Comparison of ENCODE assay signal across 10 mouse cellular contexts in genomic region chr2:106972851-106973250, GRCm38 (mm10). TPM values are rescaled to one million over a fixed set of nuclear protein-coding genes. Genes with fewer than 3 reads are reported as not detected.
DNase-seq lines count a peak whose midpoint lies in the region; ATAC-seq and TF ChIP-seq lines count a peak whose summit lies in the region.
"Had no signal": no experiment of that assay in that cellular context is flagged by ENCODE, and none has a peak within 500 bp of the region (broad histone marks: within the 10 kb centered on the region; RNA-seq: fewer than 3 reads in every experiment).

No protein-coding gene starts in this region.

- H3K9me3 ChIP-seq in intestine, embryonic 15.5 days: no peaks in the 10 kb centered on the region
- H3K9me3 ChIP-seq in intestine, embryonic 16.5 days (ENCODE audit: control insufficient read depth, low read length): no peaks in the 10 kb centered on the region
- H3K9me3 ChIP-seq in G1E (replicated peaks): no peaks in the 10 kb centered on the region
- no peaks in the 10 kb centered on the region for H3K9me3 ChIP-seq in embryonic facial prominence, embryonic 14.5 days (ENCODE audit: control insufficient read depth, low read length)
- H3K9me3 ChIP-seq in liver, postnatal 0 days (ENCODE audit: low read length): no peaks in the 10 kb centered on the region

- TF ChIP-seq EP300 in liver, postnatal 0 days (IDR thresholded peaks at IDR 0.05; ENCODE audit: low read depth): no peak

- 0 out of 2 replicates have a peak, but pooled peaks cover 2% of the 10 kb centered on the region for H3K36me3 ChIP-seq in intestine, embryonic 15.5 days
- H3K36me3 ChIP-seq in intestine, embryonic 16.5 days (ENCODE audit: control insufficient read depth, insufficient read depth, low read length): no peaks in the 10 kb centered on the region
- H3K36me3 ChIP-seq in G1E (replicated peaks): peaks cover 42% of the 10 kb centered on the region
- H3K36me3 ChIP-seq in embryonic facial prominence, embryonic 14.5 days (ENCODE audit: control insufficient read depth, insufficient read depth, low read length): peaks cover 13% of the 10 kb centered on the region
- peaks cover 11% of the 10 kb centered on the region; the same call in 1 of the 2 replicates for H3K36me3 ChIP-seq in liver, postnatal 0 days (replicated peaks; ENCODE audit: insufficient read depth, low read length)
- H3K36me3 ChIP-seq in thymus, adult 2 months (ENCODE audit: control insufficient read depth, insufficient read depth, low read length): 0 out of 2 replicates have a peak, but pooled peaks cover 10% of the 10 kb centered on the region

- peak overlapping the region; percentile 79 for H3K4me2 ChIP-seq in intestine, embryonic 15.5 days (replicated peaks)
- H3K4me2 ChIP-seq in intestine, embryonic 16.5 days (ENCODE audit: low read depth, low read length): no peak overlapping the region
- H3K4me2 ChIP-seq in embryonic facial prominence, embryonic 14.5 days (ENCODE audit: low read depth, low read length): peak overlapping the region; percentile 57; the same call in 1 of the 2 replicates
- H3K4me2 ChIP-seq in liver, postnatal 0 days (ENCODE audit: low read depth, low read length): peak overlapping the region; percentile 79

- no peak for TF ChIP-seq POLR2A in thymus, adult 2 months (IDR thresholded peaks at IDR 0.05; ENCODE audit: control insufficient read depth, extremely low read depth, insufficient read depth, low read length, poor library complexity)

- ATAC-seq in intestine, embryonic 15.5 days: no peak
- ATAC-seq in intestine, embryonic 16.5 days: no peak
- ATAC-seq in G1E (ENCODE audit: extremely low read depth, insufficient number of reproducible peaks, low FRiP score, poor library complexity, severe bottlenecking): no peak
- ATAC-seq in embryonic facial prominence, embryonic 14.5 days (ENCODE audit: low read depth): no peak
- no peak for ATAC-seq in liver, postnatal 0 days

- no peak for DNase-seq in G1E (ENCODE audit: low spot score)
- DNase-seq in embryonic facial prominence, embryonic 14.5 days (ENCODE audit: low spot score): no peak
- no peak for DNase-seq in liver, postnatal 0 days
- DNase-seq in thymus, adult 2 months: no peak
- DNase-seq in cerebellum, adult 11 months: no peak
- DNase-seq in right cerebral cortex, postnatal 4 days: no peak
- DNase-seq: cerebellum, adult 18-20 months; kidney, adult 8-10 months had no signal

- no peak overlapping the region for H3K9ac ChIP-seq in intestine, embryonic 15.5 days
- H3K9ac ChIP-seq in intestine, embryonic 16.5 days (ENCODE audit: low read depth, low read length): no peak overlapping the region
- no peak overlapping the region for H3K9ac ChIP-seq in embryonic facial prominence, embryonic 14.5 days (ENCODE audit: low read depth, low read length)
- H3K9ac ChIP-seq in liver, postnatal 0 days (replicated peaks): no peak overlapping the region

- no peak for TF ChIP-seq CTCF in G1E (IDR thresholded peaks at IDR 0.05; ENCODE audit: low read depth, low read length)
- TF ChIP-seq CTCF in liver, postnatal 0 days (IDR thresholded peaks at IDR 0.05; ENCODE audit: low read depth): no peak
- no peak for TF ChIP-seq CTCF in thymus, adult 2 months (IDR thresholded peaks at IDR 0.05; ENCODE audit: borderline replicate concordance, control insufficient read depth, extremely low read depth, insufficient read depth, low read length, poor library complexity)

- 90% methylated on average over 6 of the region's 6 CpGs for WGBS in intestine, embryonic 15.5 days
- WGBS in intestine, embryonic 16.5 days: 97% methylated on average over 6 of the region's 6 CpGs
- WGBS in embryonic facial prominence, embryonic 14.5 days: 92% methylated on average over 6 of the region's 6 CpGs
- 73% methylated on average over 6 of the region's 6 CpGs for WGBS in liver, postnatal 0 days (ENCODE audit: insufficient replicate concordance)
- 95% methylated on average over 6 of the region's 6 CpGs for WGBS in thymus, adult 2 months

- H3K4me1 ChIP-seq in intestine, embryonic 15.5 days (replicated peaks): 0 out of 2 replicates have a peak, but pooled peaks cover 5% of the 10 kb centered on the region
- no peaks in the 10 kb centered on the region for H3K4me1 ChIP-seq in intestine, embryonic 16.5 days (ENCODE audit: control insufficient read depth, insufficient read depth, low read length)
- peaks cover 50% of the 10 kb centered on the region for H3K4me1 ChIP-seq in G1E (ENCODE audit: insufficient read depth, low read depth, low read length)
- H3K4me1 ChIP-seq in embryonic facial prominence, embryonic 14.5 days (ENCODE audit: control insufficient read depth, insufficient read depth, low read length): peaks cover 3% of the 10 kb centered on the region
- peaks cover 13% of the 10 kb centered on the region; the same call in 1 of the 2 replicates for H3K4me1 ChIP-seq in liver, postnatal 0 days (ENCODE audit: insufficient read depth)
- peaks cover 8% of the 10 kb centered on the region for H3K4me1 ChIP-seq in thymus, adult 2 months (replicated peaks; ENCODE audit: control insufficient read depth, insufficient read depth, low read length)

- no peak overlapping the region for H3K27ac ChIP-seq in intestine, embryonic 15.5 days
- no peak overlapping the region for H3K27ac ChIP-seq in intestine, embryonic 16.5 days (ENCODE audit: low read length)
- no peak overlapping the region for H3K27ac ChIP-seq in embryonic facial prominence, embryonic 14.5 days (replicated peaks; ENCODE audit: low read depth, low read length)
- no peak overlapping the region for H3K27ac ChIP-seq in liver, postnatal 0 days (ENCODE audit: low read depth)
- H3K27ac ChIP-seq in thymus, adult 2 months (ENCODE audit: control insufficient read depth, insufficient read depth, low read length): no peak overlapping the region

- no peak overlapping the region for H3K4me3 ChIP-seq in intestine, embryonic 15.5 days (replicated peaks)
- H3K4me3 ChIP-seq in intestine, embryonic 16.5 days (ENCODE audit: low read length): no peak overlapping the region
- peak overlapping the region; percentile 95 for H3K4me3 ChIP-seq in G1E (ENCODE audit: low read depth, low read length)
- H3K4me3 ChIP-seq in embryonic facial prominence, embryonic 14.5 days (ENCODE audit: low read depth, low read length): peak overlapping the region; percentile 57
- H3K4me3 ChIP-seq in liver, postnatal 0 days (ENCODE audit: low read depth, low read length): no peak overlapping the region
- no peak overlapping the region for H3K4me3 ChIP-seq in thymus, adult 2 months (ENCODE audit: control insufficient read depth, insufficient read depth, low read length)

- no peaks in the 10 kb centered on the region for H3K27me3 ChIP-seq in intestine, embryonic 15.5 days (replicated peaks)
- no peaks in the 10 kb centered on the region for H3K27me3 ChIP-seq in intestine, embryonic 16.5 days (replicated peaks; ENCODE audit: control insufficient read depth, insufficient read depth, low read length)
- no peaks in the 10 kb centered on the region for H3K27me3 ChIP-seq in G1E (ENCODE audit: insufficient read depth, low read length)
- no peaks in the 10 kb centered on the region for H3K27me3 ChIP-seq in embryonic facial prominence, embryonic 14.5 days (replicated peaks; ENCODE audit: control insufficient read depth, insufficient read depth, low read length)
- no peaks in the 10 kb centered on the region for H3K27me3 ChIP-seq in liver, postnatal 0 days (ENCODE audit: insufficient read depth, low read length)
- no peaks in the 10 kb centered on the region for H3K27me3 ChIP-seq in thymus, adult 2 months (ENCODE audit: control insufficient read depth, insufficient read depth, low read length)

RNA-seq across cellular contexts. Expression of gene Arl14ep, which starts 1.4 kb away (rescaled TPM):
- 29.0 and 32.0 TPM in 2 replicates for polyA plus RNA-seq in intestine, embryonic 15.5 days (2015; fragmentation: Nextera tagmentation; extraction: Ambion mirVana)
- 24.6 and 26.5 TPM in 2 replicates for polyA plus RNA-seq in intestine, embryonic 16.5 days (2015; fragmentation: Nextera tagmentation; extraction: Ambion mirVana)
- 599 and 631 TPM in 2 replicates for total RNA-seq in G1E (2014; fragmentation: Nextera tagmentation)
- 107 and 108 TPM in 2 replicates for total RNA-seq in G1E (2017)
- polyA plus RNA-seq in G1E (2012): 47.9 and 51.0 TPM in 2 replicates
- 43.2 and 49.3 TPM in 2 replicates for polyA plus RNA-seq in embryonic facial prominence, embryonic 14.5 days (2014; fragmentation: Nextera tagmentation; extraction: Ambion mirVana)
- polyA plus RNA-seq in liver, postnatal 0 days (2015; fragmentation: Nextera tagmentation; extraction: Ambion mirVana): 6.9 and 8.5 TPM in 2 replicates
- polyA plus RNA-seq in thymus, adult 2 months (2012; rRNA removed): 8.6 and 8.7 TPM in 2 replicates

Comparison
In these comparisons a context has a peak if more than half of its experiments do, and no peak if none do; other contexts are left out.
1. H3K4me3 ChIP-seq: peak in G1E (single experiment) and embryonic facial prominence, embryonic 14.5 days (single experiment); none in intestine, embryonic 15.5 days (single experiment), intestine, embryonic 16.5 days (single experiment), liver, postnatal 0 days (single experiment) and thymus, adult 2 months (single experiment).